Mouse (Mus musculus): ENCODE measurements around the gene Pyurf.
A peak's percentile ranks its signal among the peaks of the same experiment; 100 is the strongest.

The Pyurf gene

GRCm38 (mm10) chr6:57691467-57692261, at the start of gene Pyurf:
Gene Pyurf (minus strand): TSS chr6:57692078.
- DNase-seq (ENCODE audit: low spot score) = peak; percentile 73

GRCm38 (mm10) chr6:57721347-57721746, 29.5 kb upstream of the Pyurf start:
- no peak for DNase-seq (ENCODE audit: low spot score)

- DNase-seq (ENCODE audit: low spot score) = no peak
Observed at GRCm38 (mm10) chr6:57711726-57712125, 19.8 kb upstream of the Pyurf start.

- DNase-seq (ENCODE audit: low spot score) = no peak
Observed at GRCm38 (mm10) chr6:57706721-57707120, 14.8 kb upstream of the Pyurf start.

- no peak for DNase-seq (ENCODE audit: low spot score)
Observed at GRCm38 (mm10) chr6:57703703-57704102, 11.8 kb upstream of the Pyurf start.

GRCm38 (mm10) chr6:57702743-57703499, 11.0 kb upstream of the Pyurf start:
- DNase-seq (ENCODE audit: low spot score) = peak; percentile 94

GRCm38 (mm10) chr6:57702376-57702742, 10.5 kb upstream of the Pyurf start, which contains the start of gene Lancl2:
Gene Lancl2 (plus strand): TSS chr6:57702540.
- DNase-seq (ENCODE audit: low spot score) = no peak

- DNase-seq (ENCODE audit: low spot score) = no peak
Observed at GRCm38 (mm10) chr6:57701686-57702085, 9.8 kb upstream of the Pyurf start.

- no peak for DNase-seq (ENCODE audit: low spot score)
Observed at GRCm38 (mm10) chr6:57693116-57693515, 1.2 kb upstream of the Pyurf start.

- DNase-seq (ENCODE audit: low spot score) = no peak
Observed at GRCm38 (mm10) chr6:57684156-57684555, 7.7 kb downstream of the Pyurf start.

- no peak for DNase-seq (ENCODE audit: low spot score)
Observed at GRCm38 (mm10) chr6:57661295-57661694, 30.6 kb downstream of the Pyurf start.

GRCm38 (mm10) chr6:57647256-57647655, 44.6 kb downstream of the Pyurf start:
- no peak for DNase-seq (ENCODE audit: low spot score)

GRCm38 (mm10) chr6:57641789-57642188, 50.1 kb downstream of the Pyurf start:
- peak; percentile 4 for DNase-seq (ENCODE audit: low spot score)

- no peak for DNase-seq (ENCODE audit: low spot score)
Observed at GRCm38 (mm10) chr6:57639531-57639930, 52.3 kb downstream of the Pyurf start.

Data from ovary, postnatal 10 days (tissue).